Mouse (Mus musculus) fat pad, adult 2 months (tissue): ENCODE data around the gene Elf5.

Experiments
- DNase-seq: peaks from one replicate; pipeline ENCODE4 v3.0.0-alpha.2; 2011; ENCODE audit warnings: low read depth, low spot score; ENCODE audit errors: extremely low read depth

The Elf5 gene

GRCm38 (mm10) chr2:103411348-103411747 lies at the start of gene Elf5:
TSS of gene Elf5 (plus strand) at chr2:103411688.
- no peak for DNase-seq

DNA sequence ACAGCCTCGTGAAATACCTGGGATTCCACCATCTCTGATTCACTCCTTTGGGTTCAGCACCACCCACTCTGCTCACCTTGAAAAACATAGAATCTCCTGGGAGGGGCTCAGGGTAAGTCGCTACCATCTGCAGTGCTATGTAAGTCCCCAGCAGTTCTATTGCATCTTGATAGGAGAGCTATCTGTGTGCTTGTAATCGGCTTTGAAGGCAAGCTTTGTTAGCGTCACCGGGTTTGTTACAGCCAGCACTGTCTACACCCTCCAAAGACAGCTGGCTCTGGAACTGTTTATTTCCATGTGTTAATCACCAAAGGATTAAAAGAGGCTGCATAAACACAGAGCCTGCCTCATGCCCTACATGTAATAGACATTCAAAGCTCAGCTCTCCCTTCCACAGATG lies 38.9 kb upstream of the Elf5 start:
- no peak for DNase-seq

GRCm38 (mm10) chr2:103379502-103380160 lies 31.9 kb upstream of the Elf5 start:
- no peak for DNase-seq

GRCm38 (mm10) chr2:103382174-103382573 lies 29.3 kb upstream of the Elf5 start:
- no peak for DNase-seq

- no peak for DNase-seq
Measured at GRCm38 (mm10) chr2:103387881-103388280, 23.6 kb upstream of the Elf5 start.

DNA sequence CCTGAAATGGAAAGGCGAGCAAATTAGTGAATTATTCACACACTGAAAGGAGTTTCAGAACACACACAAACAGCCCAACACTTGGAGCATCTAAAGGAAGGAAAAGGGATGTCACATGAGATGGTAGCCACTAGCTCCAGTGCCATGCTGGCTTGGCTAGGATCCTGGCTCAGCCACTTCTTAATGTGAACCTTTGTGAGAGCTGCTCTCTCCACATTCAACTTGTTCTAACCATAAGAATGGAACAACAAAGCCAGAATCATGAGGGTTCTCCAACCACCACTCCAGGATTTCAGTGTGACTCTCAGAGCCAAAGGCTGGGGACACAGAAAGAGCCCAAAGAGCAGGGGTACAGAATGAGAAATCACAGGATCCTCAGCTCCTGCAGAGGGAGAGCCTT lies 23.2 kb upstream of the Elf5 start:
- DNase-seq, result no peak

- DNase-seq, result no peak
Measured at GRCm38 (mm10) chr2:103390086-103390988, 21.2 kb upstream of the Elf5 start.

- no peak for DNase-seq
Measured at GRCm38 (mm10) chr2:103391626-103392025, 19.9 kb upstream of the Elf5 start.

GRCm38 (mm10) chr2:103398110-103398509 lies 13.4 kb upstream of the Elf5 start:
- no peak for DNase-seq

DNA sequence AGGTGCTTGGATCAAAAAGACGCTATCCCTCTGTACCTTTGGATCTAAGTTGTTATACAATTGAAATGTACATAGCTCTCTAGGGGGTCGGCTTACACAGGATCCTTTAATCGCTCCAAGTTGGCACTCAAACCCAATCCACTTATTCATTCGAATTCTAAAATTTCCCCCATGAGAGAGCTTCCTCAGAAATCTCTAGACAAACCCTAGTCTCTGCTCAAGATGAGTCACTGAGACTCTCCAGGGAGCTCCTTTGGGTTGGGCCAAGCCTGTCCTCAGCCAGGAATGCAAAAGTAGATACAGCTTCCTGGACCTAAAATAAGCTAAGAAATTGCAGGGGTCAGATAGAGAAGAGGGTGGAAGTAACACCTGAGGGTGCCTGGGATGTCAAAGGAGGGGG lies 10.8 kb upstream of the Elf5 start:
- no peak for DNase-seq

DNA sequence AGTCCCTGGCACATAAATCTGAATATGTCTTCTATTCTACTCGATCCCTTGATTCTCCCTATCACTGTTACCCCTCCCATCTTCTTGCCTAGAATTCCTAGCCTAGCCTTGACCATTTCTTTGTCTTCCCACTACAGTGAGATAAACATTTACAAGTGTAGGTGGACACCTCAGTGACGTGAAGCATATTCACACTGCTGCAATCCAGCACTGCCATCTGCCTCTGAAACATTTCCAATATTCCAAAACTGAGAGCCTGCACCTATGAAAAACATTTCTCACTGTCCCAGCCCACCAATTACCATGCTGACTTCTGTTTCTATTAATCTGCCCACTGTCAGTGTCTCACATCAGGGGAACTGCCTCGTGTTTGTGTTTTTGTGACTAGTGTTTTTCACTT lies 5.2 kb upstream of the Elf5 start:
- no peak for DNase-seq

DNA sequence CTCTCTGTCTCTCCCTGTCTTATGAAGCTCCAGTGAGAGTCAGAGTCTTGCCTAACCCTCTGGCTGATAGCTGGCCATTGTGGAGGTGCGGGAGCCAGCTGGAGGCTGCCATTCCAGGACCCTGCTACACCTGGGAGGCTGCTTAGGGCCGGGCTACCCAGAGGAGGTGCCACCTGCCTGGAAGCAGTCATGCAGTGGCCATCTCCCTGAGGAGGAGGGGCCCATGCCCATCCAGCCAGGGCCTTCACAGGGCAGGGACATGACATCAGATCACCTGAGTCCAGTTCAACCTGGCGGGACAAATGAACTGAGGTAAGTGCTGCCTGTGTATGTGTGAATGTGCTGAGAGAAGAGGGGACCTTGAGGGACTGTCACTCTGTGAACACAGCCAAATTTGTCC lies 328 bp downstream of the Elf5 start:
- DNase-seq, result no peak

- no peak for DNase-seq
Measured at GRCm38 (mm10) chr2:103413381-103413780, 1.9 kb downstream of the Elf5 start.

DNA sequence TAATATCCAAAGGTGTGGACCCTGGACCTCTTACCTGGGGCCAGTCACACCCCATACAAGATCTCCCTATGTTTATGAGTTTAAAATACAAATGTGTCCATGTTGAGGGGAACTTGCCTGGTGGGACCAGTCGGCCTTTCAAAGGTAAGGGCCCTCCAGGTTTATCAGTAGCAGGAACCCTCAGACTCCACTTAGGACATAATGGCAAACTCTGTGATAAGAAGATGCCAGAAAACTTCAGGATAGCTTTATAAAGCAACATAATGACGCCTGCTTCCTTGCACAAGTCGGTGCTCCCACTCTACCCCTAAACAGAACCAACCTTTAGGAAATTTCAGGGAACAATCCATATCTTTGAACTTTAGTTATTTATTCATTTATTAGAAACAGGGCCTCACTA lies 4.3 kb downstream of the Elf5 start:
- no peak for DNase-seq

DNA sequence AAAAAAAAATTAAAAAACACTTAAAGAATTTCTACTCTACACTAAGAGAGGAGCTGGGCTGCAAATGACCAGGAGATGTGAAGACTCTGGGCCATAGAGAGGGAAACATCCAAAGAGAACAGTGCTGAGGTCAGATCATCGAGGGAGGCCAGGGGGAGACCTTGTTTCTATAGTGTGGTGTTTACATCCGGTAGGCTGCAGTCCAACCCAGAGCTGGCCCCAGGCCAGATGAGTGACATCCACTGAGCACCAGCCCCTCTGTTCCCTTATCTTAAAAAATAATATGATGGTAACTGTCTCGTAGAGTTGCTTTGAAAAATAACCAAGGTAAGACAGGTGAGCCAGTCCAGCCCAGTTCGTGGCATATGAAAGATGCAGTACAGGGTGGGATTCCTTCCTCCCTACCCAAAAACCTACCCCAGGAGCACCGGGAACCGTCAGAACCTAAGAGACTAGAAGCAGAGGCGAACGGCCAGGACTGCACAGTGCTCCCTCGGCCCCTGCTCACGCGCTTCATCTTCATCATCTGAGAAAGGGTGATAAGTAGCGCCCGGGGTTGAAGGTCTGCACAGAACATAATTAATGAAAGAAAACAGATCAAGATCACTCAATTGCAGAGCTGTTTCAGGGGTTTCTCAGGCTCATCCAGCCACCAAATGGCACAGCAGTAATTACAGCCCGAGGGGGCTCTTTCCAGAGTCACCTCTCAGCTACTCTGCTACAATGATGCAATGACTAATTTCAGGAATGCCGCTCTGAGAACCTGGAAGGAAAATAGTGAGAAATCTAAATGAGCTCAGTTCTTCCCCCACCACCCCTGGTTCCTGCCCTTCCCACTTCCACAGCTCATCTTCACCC lies 9.4 kb downstream of the Elf5 start:
- DNase-seq, result no peak

DNA sequence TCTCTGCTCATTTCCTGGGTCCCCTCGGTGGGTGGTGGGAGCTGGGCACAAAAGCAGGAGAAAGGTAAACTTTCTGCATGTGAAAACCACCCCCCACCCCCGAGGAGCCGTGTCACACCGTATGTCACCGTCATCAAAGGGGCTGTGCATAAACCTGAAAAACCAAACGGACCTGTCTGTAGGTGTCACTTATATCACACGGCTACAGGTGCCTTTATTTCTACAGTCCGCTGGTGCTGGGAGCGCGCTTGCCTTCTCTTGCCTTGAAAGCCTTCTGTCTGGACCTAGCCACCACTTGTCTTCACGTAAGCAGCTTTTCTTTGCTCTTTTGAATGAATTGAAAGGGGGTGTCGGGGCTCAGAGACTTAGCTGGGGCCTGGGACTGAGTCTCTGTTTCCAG lies 12.4 kb downstream of the Elf5 start:
- no peak for DNase-seq

- no peak for DNase-seq
Measured at GRCm38 (mm10) chr2:103424349-103425026, 13.0 kb downstream of the Elf5 start.

DNA sequence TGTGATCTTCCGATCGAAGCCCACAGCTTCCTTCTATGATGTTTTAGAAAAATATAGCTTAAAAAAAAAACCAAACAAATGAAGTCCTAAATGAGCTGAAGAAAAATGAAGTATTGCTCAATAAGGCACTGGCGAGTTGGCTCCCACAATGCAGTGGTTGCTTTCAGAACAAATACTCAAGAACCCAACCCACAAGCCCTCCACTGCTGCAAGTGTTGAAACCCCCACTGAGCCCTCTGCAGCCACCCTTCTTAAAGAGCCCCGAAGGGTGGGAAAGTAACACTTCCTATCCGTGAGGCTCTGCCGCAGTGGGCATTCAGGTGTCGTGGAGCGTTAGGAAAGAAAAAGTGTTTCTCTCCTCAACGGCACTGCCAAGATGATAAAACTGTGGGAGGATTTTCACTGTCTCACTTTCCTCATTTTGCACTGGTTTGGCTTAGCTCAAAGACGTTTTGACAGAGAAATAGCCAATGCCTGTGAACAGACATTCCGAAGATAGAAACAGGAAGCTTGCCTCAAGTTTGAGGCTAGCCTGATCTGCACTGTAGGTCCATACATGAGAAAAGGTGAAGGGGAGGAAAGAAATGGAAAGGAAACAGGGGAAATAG lies 14.1 kb downstream of the Elf5 start:
- DNase-seq, result no peak

- no peak for DNase-seq
Measured at GRCm38 (mm10) chr2:103428356-103428755, 16.9 kb downstream of the Elf5 start.

- DNase-seq, result no peak
Measured at GRCm38 (mm10) chr2:103430712-103431111, 19.2 kb downstream of the Elf5 start.
